Mouse (Mus musculus) heart, postnatal 0 days (tissue): ENCODE results near the gene Tex26.

Experiments used
- CTCF ChIP-seq: IDR thresholded peaks from 2 replicates; pipeline ENCODE4 v1.5.1; 2016; ENCODE audit warnings: antibody characterized with exemption, control low read depth, low read depth
- EP300 ChIP-seq: IDR thresholded peaks from 2 replicates; pipeline ENCODE4 v1.6.1; 2016; ENCODE audit warnings: antibody characterized with exemption, low read depth

DNA sequence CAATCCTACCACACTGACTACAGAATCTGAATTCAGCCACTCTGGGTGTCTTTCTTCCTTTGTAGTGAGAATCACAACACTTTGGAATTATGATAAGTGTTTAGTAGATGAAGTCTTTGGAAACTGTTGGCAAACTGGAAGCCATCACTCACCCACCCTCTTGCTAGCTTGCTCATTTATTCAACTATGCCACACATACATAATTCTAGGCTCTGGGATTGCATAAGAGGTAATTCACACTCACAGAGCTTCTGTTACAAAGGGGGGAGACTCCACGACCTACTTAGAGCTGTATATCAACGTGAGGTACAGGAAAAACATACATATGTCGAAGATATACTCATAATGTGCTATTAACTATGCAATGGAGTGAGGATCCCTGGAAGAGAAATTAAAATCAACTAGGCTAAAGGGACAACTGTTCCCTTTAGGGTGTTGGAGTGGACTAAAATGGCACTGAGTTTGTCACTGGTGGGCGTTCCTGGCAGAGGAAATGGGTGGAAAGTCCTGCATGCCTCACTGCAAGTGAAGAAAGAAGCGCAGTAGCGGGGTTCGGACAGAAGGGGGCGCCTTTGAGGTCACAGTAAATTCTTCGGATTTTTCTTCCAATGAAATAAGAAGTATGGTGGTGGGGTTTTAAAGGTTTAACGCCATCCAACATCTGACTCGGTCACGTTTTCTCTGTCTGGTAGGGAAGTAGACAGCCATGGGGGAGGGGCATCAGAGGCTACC, 44.0 kb downstream of the Tex26 start:
- TF ChIP-seq CTCF (no peak), EP300 (no peak)
